Mouse (Mus musculus) brain, adult 2 months (tissue): Measurements from ENCODE around the gene Pgpep1.
A peak's percentile ranks its signal among the peaks of the same experiment; 100 is the strongest.

ENCODE experiments used
- DNase-seq: peaks from one replicate; pipeline ENCODE4 v3.0.0; 2011; ENCODE audit warnings: low read depth, low spot score

Gene Pgpep1

DNA sequence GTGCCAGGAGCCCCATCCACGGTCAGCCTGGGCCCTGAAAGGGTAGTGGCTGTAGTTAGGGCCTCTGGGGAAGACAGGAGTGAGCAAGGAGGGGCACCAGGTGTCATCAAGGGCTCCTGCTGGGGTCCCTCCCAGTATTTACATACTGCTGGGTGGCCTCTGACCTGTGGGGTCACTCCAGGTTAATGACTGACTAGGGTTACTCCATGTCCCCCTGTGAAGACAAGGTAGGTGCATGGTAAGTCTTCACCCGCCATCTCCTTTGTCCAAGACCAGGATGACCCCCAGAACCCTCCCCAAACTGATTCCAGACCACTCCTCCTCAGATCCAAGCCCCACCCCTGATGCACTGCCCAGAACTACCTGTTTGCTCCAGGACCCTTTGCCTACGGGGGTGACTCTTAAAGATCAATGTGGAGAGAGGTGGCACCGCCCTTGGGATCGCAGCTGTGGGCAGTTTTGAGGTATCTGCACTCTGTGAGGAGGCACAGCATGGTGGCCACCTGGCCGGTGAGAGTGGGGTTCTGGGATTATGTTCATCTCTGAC is 27.8 kb downstream of the Pgpep1 start, which contains the start of gene Gdf15:
Gene Gdf15, minus strand, starts transcription at position 111 of the 547 bp plus-strand sequence.
- no peak for DNase-seq

DNA sequence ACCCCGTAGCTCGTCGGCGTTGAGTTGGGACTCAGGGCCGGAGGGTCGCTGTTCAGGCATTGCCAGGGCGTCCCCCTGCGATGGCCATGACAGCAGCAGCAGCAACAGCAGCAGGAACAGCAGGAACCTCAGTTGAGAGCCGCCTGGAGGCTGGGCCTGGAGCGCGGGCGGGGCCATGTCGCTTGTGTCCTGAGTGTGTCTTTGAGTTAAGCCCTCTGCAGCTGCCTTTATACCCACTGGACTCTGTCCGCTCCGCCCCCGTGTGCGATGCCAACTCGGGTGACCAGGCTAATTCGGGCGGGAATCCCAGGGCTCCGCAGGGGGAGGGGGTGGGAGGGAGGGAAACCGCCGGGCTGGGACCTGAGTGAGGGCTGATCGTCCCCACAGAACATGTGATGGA is 28.8 kb downstream of the Pgpep1 start:
- no peak for DNase-seq

DNA sequence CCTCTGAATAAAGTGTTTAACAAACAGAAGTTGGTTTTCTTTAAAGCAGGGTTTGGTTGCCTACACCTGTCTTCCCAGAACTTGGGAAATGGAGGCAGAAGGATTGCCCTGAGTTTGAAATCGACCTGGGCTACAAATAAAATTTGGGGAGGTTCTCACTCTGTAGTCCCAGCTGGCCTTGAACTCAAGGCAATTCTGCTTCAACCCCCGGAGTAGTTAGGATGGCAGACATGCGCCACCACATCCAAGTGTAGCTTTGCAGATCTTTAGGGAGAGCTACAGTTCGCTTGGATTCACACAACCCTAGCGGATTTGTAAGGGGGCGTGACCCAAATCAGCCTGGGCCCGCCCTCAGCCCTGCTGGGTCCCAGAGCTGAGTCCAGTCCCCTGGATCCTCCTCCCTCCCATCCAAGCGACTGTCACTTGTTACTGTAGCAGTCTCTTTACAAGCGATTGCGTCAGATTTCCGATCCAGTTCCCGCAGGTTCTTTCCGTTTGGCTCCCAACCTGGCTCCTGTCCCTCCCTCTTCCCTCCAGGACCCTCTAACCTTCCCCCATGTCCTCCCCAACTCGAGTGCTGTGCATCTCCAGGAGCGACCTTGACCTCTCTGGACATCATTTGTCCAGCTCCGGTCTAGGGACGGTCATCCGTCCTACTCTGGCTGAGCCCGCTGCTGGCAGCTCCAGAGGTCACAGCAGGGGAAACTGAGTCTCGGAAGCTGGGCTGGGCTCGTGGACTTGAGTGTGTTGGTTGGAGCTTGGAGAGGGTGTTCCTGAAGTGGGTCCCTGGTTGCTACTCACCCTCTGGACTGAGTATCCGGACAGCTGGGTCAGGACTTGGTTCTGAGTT is 29.4 kb downstream of the Pgpep1 start:
- DNase-seq, result peak; percentile 52

DNA sequence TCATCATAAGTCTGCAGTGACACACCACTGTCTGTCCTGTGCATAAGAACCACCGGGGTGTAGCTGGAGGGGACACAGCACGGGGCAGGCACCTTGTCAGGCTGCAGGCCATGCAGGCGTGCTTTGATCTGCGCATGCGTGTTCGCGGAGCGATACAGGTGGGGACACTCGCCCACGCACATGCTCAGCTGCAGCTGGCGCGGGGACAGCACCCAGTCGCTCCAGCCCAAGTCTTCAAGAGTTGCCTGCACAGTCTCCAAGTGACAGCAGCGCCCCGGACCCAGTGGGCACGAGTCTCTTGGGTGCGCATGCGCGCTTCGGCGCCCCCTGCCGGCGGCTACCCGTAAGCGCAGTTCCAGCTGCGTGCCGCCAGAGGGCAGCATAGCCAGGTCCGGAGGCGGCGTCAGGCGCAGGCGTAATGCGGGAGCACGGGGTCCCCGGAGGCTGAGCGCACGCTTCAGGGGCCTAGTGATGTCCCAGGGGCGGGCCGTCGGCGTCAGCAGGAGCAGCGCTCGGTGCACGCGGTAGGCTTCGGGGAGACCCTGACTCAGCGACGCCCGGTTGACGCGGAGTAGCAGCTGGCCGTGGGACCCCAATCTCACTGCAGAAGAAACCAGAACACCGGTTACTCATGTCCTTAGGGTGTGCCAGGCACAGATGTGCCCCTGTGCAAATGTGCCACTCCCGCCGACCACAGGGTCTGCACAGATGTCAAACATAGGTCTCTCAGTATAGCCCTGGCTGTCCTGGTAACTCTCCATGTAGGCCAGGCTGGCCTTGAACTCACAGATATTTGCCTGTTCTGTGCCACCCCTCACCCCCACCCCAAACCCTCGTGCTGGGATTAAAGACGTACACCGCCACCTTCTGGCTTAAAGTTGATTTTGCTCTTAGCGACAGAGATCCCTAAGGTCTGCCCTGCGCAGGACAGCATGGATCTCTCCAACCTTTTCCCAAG is 30.3 kb downstream of the Pgpep1 start:
- peak; percentile 94 for DNase-seq

DNA sequence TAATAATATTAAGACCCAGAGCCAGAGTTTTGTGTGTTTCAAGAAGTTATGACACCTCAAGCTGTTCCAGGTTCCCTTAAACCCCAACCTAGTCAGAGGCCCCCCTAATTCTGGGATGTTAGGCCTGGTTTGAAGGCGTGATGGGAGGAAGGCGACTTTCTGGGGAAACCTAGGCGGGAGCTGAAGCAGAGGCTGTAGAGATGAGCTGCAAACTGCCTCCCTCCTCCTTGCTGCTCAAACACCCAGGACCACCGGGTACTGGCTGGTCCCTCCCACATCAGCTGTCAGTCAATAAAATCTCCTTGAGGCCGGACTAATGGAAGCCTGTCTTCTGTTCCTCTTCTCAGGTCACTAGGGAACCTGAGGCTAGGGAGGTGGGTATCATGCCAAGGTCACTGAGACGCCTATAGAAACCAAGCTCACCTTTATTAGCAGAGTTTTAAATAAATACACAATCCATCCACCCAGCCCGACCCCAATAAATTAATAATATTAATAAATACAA is 31.1 kb downstream of the Pgpep1 start:
- no peak for DNase-seq

DNA sequence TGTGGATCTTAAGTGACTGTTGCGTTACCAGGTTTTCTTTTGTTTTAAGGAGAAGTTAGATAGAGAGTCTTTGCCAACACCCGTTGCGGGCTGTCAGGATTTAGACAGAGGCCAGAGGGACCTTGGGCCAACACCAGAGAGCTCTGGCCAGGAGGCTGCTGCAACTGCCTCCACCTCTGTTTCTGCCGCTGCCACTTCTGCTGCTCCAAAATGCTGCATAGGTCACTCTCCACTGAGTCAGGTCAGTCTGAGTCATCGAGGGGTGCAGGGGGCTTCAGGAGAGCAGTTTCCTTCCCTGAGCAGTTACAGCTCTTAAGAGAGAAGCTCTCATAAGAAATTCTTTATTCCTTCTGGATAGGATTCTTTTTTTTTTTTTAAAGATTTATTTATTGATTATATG is 33.1 kb downstream of the Pgpep1 start:
- no peak for DNase-seq

DNA sequence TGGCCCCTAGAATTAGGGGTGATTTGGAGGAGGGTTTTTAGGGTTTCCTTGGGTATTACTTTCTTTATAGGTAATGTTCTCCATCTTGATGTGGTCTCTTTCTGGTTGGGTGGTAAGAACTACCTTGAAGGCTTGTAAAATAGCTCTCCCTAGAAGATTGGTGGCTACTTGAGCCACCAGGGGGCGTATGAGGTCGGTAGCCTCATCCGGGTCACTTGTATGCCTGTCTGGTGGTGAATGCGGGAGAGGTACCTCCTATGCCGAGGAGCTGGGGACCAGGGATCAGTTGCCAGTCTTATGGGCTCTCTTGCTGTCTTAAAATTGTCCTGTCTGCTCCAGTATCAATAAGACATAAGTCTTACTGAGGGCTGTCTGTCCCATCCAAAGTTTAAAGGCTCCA is 35.1 kb downstream of the Pgpep1 start:
- peak; percentile 47 for DNase-seq

DNA sequence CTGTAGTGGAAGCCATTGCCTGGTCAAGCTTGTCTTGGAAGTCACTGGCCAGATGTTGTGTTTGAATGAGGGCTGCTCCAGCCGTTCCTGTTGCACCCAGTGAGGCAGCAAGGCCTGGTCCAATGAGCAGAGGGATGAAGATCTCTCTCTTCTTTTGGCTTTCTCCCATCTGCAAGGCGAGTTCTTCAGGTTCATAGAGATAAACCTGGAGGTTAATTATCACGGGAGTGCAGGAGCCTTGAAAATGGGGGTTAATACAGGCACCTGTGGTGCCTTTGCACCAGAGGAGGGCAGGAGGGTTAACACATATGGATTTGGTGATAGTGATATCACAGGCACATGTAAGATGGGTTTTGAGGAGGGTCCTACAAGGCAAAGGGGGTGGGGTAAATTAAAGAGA is 38.0 kb downstream of the Pgpep1 start:
- no peak for DNase-seq

DNA sequence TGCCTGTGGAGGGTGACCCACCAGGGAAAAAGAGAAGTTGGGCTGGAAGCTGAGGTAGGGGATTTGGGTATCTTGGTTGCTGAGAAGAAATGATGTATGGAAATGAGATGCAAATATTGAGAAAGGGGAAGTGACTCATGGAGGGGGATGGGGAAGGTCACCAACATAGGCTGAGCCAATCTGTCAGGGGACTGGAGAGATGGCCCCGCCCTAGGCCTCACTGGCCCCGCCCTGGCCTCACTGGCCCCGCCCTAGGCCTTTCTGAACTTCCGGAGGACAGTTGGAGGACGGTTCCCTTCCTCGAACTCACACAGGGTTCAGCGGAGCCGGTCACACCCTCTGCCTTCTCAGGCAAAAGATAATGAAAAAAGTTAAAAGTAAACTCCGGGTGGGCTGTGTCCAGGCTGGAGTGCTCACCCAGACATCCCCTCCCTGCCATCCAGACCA is 41.3 kb downstream of the Pgpep1 start:
- DNase-seq, result peak; percentile 51

DNA sequence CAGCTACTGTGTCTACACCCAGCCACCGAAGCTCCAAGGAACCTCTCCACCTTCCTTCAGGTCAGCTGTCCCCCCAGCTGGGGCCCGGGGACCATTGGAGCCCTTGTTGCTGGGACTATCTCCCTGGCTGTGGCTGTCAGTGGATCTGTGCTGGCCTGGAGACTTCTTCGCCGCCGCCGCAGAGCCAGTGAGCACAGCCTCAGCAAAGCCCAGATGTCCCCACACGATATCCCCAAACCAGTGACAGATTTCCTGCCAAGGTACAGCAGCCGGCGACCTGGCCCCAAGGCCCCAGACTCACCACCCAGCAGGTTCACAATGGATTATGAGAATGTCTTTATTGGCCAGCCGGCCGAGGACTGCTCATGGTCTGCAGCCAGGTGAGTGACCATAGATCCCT is 42.2 kb downstream of the Pgpep1 start:
- DNase-seq, result no peak

DNA sequence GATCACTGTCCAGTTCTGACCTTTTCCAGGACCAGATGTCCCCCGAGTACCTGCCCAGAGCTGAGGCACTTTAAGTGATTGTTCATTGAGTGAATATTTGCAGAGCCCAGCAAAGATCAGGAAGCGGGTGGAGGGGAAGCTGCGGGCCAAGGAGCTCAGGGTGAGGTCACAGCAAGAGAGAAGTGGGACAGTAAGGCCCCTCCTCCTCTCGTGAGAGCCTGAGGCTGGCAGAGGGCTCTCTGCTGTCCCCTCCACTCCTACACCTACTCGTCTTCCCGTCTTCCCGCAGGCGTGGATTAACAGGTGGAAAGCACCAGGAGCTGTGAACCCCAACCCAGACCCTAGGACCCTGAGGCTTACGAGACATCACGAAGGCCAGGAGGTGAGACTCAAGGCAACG is 43.5 kb downstream of the Pgpep1 start:
- no peak for DNase-seq

DNA sequence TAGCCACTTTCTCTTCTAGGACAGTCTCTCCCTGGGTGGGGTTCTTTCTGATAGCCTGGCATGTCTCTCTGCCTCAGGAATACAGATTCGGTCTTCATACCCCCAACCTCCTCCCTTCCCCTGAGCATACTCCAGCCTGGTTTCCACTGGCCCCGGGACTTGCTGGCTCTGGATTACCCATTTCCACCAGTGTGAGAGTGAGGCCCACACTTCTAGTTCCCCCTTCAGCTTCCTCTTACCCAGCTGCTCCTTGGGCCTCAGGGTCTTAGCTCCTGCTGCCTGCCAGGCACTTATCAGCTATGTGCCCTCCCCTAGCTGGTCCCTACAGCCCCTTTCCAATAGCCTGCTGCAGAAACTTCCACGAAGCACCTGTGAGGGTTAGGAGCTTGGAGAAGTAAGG is 44.3 kb downstream of the Pgpep1 start, which contains the start of gene Lrrc25:
Gene Lrrc25, plus strand, starts transcription at position 262 of the 400 bp plus-strand sequence.
- DNase-seq, result no peak

DNA sequence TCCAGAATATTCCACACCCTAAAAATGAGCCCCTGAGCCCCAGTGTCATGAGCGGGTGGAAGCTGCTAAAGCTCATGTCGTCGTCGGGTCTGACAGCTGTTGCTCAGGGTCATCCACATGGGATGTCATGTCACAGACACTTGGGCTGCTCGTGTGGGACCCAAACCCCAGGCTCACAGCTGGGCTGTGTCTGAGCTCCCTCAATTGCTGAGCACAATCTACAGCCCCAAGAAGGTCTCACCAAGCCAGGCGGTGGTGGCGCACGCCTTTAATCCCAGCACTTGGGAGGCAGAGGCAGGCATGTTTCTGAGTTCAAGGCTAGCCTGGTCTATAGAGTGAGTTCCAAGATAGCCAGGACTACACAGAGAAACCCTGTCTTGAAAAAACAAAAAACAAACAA is 44.9 kb downstream of the Pgpep1 start:
- DNase-seq, result no peak

DNA sequence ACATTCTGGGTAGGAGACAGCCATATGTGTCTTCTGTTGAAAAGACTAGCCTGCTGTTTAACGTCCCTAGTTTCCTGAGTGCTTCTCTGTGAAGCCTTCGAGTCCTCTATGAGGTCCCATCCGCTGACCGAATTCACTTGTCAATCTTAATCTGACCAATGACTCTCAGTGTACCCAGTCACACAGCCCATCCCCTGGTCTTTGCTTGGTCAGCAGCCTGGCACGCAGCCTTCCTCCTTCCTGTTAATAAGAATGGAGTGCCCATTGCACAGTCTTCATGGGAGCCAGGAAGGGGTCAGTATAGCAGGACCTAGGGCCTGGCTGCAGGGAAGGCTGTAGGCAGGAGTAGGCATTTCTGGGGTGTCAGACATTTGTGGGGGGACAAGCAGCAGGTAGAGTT is 45.7 kb downstream of the Pgpep1 start:
- no peak for DNase-seq

DNA sequence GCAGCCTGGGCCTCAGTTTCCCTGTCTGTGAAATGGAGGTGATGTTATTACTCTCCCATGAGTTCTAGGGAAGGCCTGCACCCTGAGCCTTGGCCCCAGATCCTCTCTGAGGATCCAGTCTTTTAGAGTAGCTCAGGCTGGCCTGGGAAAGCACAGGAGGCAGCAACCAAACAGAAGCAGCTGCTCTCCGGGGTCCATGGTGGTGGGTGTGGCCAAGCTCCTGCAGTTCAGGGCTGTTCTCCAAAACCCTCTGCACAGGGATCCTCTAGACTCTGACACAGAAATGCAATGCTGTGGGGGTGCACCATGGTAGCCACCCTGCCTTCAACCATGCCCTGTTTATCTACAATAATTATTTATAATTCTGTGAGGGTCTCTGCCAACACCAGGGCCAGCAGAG is 46.4 kb downstream of the Pgpep1 start:
- DNase-seq, result no peak

DNA sequence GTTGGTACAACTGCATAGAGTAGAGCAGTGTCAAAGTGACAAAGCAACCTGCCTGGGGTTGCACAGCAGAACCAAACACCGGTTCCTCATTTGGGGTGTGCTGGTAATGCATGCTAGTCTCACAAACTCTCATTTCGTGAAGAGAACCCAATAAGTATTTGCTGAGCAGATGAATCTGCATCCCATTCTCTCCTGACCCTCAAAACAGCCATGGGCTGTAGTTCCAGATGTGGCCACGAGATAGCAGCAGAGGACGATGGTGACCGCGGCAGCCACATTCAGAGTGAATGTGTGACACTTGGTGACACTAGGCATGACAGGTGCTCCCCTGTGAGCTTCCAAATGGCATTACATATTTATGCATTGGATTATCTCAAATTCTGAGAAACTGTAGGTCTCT is 48.3 kb downstream of the Pgpep1 start:
- peak; percentile 87 for DNase-seq

DNA sequence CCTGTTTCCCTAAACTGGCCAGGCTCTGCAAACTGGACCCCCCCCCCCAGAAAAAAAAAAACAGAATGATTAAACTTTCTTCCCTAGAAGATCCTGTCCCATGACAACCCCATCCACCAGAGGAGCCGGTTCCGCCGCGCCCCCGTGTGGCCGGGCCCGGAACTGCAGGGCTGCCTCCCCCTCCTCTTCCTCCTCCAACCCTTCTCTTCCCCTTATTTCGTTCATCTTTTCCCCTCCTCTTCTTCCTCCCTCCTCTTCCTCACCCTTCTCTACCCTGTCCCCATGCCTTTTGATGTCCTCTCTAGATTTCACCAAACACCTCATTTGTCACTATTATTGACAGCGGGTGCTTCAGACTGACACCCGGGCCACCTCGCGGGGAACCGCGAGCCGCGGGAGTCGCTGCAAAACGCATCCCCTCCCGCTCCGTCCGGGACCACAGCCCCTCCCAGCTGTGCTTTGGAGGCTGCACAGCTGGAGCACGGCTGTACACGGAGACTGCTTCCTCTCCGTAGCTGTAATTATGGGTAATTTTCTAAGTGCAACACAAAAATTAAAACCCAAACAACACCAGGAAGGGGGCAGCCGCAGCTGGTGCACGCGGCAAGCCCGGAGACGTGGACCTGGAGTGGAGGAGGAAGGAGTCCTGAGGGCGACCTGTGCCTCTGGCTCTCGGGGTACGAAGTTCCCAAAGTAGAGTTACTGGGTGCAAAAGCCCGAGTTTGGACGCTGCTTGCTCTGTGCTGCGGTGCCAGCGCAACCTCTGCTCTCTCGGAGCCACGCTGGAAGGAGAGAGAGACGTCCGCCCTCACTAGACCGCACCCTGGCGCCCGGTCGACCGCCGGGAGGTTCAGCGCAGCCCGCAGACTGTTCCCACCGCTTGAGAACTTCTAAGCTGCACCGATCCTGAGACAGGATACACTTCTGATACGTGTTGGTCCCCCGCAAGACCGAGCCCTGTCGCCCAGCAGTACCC is 49.1 kb downstream of the Pgpep1 start:
- DNase-seq, result peak; percentile 64

DNA sequence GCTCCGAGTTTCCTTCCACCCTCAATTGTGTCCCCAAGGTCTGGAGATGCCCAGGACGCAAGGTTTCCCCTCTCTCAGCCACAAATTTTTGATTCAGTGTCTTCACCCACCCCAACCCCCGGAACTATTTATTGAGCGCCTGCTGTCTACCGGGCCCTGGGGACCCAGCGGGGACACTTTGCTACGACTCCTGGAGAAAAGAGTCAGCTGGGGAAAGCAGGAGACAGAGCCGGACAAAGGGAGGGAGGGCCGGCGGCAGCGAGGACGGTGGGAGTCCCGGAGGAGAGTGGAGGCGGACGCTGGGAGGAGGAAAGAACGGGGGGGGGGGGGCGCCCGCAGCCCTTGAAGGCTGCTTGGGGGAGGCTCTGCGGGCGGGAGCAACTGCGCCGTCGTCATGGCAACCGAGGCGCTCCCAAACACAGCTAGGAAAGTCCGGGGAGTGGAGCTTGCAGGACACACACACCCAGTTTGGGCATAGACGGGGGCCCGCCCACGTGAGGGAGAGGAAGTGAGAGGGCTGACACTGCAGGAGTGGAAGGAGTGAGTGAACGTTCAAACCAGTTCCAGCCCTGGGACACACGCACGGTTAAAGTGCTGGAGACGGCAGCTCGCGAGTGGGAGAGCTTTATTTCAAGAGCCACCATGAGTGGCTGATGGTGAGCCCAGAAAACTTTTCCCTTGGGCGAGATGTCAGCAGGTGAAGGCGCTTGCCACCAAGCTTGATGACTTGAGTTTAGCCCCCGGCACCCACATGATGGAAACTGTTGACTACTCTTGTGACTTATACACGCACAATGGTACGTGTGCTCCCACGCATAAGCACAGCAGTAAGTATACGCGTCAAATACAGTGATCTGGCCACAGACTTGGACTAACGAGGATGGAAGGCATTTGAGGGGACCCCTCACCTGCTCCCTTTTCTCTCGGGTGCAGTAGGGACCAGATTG is 50.1 kb downstream of the Pgpep1 start:
- peak; percentile 94 for DNase-seq

DNA sequence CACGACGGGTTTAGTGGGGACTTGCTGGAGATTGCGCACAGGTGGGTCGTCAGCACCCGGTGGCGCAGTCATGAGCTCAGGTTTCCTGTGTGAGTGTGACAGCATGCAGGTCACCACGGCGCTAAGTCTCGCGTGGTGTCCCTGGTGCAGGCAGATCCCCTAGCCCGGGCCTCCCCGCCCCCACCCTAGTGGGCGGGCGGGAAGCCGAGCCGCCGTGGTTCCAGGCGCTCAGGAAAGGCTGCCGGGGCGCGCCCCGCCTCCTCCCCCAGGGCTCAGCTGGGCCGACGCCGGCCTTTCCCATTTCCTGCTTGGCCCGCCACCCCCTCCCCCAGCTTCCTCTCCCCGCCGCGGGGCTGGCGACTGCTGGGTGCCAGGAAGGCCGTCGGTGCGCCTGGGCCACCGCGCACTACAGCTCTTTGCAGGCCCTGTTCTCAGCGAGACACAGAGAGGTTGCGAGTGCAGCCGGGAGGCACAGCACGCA is 50.8 kb downstream of the Pgpep1 start:
- peak; percentile 65 for DNase-seq
